Comparison of ENCODE assay signal across 23 mouse cellular contexts in genomic region chr9:72632198-72632597, GRCm38 (mm10).
"Had no signal": no experiment of that assay in that cellular context is flagged by ENCODE, and none has a peak within 500 bp of the region (broad histone marks: within the 10 kb centered on the region; RNA-seq: fewer than 3 reads in every experiment).

No protein-coding gene starts in this region.

- H3K9ac ChIP-seq: kidney, embryonic 15.5 days; limb, embryonic 13.5 days; liver, embryonic 14.5 days; liver, postnatal 0 days; lung, embryonic 14.5 days; midbrain, embryonic 13.5 days; neural tube, embryonic 13.5 days; stomach, embryonic 15.5 days had no signal

- H3K4me3 ChIP-seq: kidney, embryonic 15.5 days; left cerebral cortex, adult 2 months; limb, embryonic 13.5 days; midbrain, embryonic 10.5 days; midbrain, embryonic 13.5 days; myocyte; neural tube, embryonic 13.5 days; stomach, embryonic 15.5 days had no signal

- H3K36me3 ChIP-seq: kidney, embryonic 15.5 days; limb, embryonic 13.5 days; midbrain, embryonic 10.5 days; midbrain, embryonic 13.5 days; neural tube, embryonic 13.5 days; stomach, embryonic 15.5 days had no signal

- H3K27me3 ChIP-seq: kidney, embryonic 15.5 days; limb, embryonic 13.5 days; midbrain, embryonic 13.5 days; neural tube, embryonic 13.5 days; stomach, embryonic 15.5 days had no signal

- ATAC-seq: liver, postnatal 0 days; lung, postnatal 0 days; midbrain, embryonic 13.5 days; midbrain, embryonic 16.5 days had no signal

- H3K9me3 ChIP-seq: kidney, embryonic 15.5 days; limb, embryonic 13.5 days; midbrain, embryonic 10.5 days; midbrain, embryonic 13.5 days; neural tube, embryonic 13.5 days; stomach, embryonic 15.5 days had no signal

- H3K27ac ChIP-seq: kidney, embryonic 15.5 days; left cerebral cortex, adult 2 months; limb, embryonic 13.5 days; liver, embryonic 14.5 days; macrophage; midbrain, embryonic 10.5 days; midbrain, embryonic 13.5 days; neural tube, embryonic 13.5 days; stomach, embryonic 15.5 days had no signal

- DNase-seq: kidney, adult 8-10 months; kidney, postnatal 10 days; kidney, postnatal 36 days; layer of hippocampus, postnatal 36 days; liver; liver, postnatal 0 days; lung, embryonic 14.5 days; retina, postnatal 1 day; right cerebral cortex, postnatal 25 days; spleen, adult 18-20 months; thymus, postnatal 36 days had no signal

- H3K4me2 ChIP-seq: kidney, embryonic 15.5 days; limb, embryonic 13.5 days; lung, embryonic 14.5 days; midbrain, embryonic 13.5 days; neural tube, embryonic 13.5 days; stomach, embryonic 15.5 days had no signal
